Mouse (Mus musculus) kidney, adult 2 months (tissue): ENCODE measurements at regions not wholly inside any gene's neighbourhood (a gene's known extent, or its start where the extent isn't known, plus 50 kb on each side); places are given as distances from the start of the nearest gene placed in this dataset.
A peak's percentile ranks its signal among the peaks of the same experiment; 100 is the strongest.

ENCODE experiments used
- DNase-seq: peaks from one replicate; pipeline ENCODE4 v3.0.0; 2021
- H3K27ac ChIP-seq: fragments of 200-500 bp; 2 replicates; pipeline ENCODE4 v1.5.1; 2012; ENCODE audit warnings: low read depth, low read length, control low read depth, inconsistent platforms; ENCODE audit not compliant: insufficient read depth
- H3K27me3 ChIP-seq: fragments of 200-500 bp; replicated peaks from 2 replicates; pipeline ENCODE4 v1.6.1; 2012; ENCODE audit warnings: mild to moderate bottlenecking, moderate library complexity, low read length, inconsistent platforms; ENCODE audit not compliant: control insufficient read depth, insufficient read depth
- H3K36me3 ChIP-seq: fragments of 200-500 bp; 2 replicates; pipeline ENCODE4 v1.6.1; 2012; ENCODE audit warnings: mild to moderate bottlenecking, moderate library complexity, low read length, inconsistent platforms; ENCODE audit not compliant: control insufficient read depth, insufficient read depth
- H3K4me1 ChIP-seq: fragments of 200-500 bp; 2 replicates; pipeline ENCODE4 v1.6.1; 2011; ENCODE audit warnings: low read length; ENCODE audit not compliant: control insufficient read depth, insufficient read depth
- H3K4me3 ChIP-seq: fragments of 200-500 bp; 2 replicates; pipeline ENCODE4 v1.5.1; 2011; ENCODE audit warnings: mild to moderate bottlenecking, low read depth, low read length, control low read depth; ENCODE audit not compliant: insufficient read depth
- CTCF ChIP-seq: fragments of 200-500 bp; conservative IDR thresholded peaks from 2 replicates; pipeline ENCODE4 v1.5.1; 2011; ENCODE audit warnings: low read depth, mild to moderate bottlenecking, control low read depth, low read length, moderate library complexity, mixed read lengths; ENCODE audit not compliant: insufficient read depth, insufficient read length
- POLR2A ChIP-seq: fragments of 200-500 bp; IDR thresholded peaks from one replicate; pipeline ENCODE4 v1.6.1; 2011; ENCODE audit warnings: low read depth, low read length, control low read depth
- WGBS: fragments of 180-500 bp; shearing (Covaris S2); methylation state at CpG from one replicate; pipeline ENCODE4 v1.1.7; 2018; 5-methylcytosine and 5-hydroxymethylcytosine counted together

DNA sequence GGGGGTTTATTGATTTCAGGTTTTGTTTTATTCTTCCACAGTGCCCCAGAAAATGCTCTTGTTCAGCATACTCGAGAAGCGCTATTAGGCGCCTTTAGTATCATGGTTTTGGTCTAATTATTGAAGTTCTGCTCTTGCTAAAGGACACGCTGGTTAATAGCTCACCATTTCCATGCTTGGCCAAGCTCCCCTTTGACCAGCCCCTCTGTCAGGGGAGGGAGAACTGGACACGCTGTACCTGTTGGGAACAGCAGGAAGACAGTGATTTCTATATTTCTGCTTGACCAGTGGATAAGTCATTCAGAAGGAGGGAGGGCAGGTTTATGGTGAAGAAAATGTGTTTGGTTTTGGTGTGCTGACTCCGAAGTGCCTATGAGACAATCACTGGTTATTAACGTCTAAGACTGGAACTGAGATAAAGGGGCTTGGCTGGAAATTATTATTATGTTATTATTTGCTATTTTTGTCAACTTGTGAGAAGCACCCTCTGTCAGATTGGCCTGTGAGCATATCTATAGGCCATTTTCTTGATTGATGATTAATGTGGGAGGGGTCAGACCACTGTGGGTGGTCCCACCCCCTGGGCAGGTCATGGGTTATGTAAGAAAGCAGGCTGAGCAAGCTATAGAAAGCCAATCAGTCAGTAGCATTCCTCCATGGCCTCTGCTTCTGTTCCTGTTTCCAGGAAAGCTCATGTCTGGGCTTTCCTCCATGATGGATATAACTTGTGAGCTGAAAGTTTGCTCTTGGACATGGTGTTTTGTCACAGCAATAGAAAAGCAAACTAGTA is 51.2 kb upstream of the Tanc2 start:
- Histone ChIP-seq H3K27ac (peak overlapping the region; percentile 94), H3K27me3 (no peaks in the 10 kb centered on the region), H3K4me3 (no peak overlapping the region), H3K4me1 (peaks cover 23% of the 10 kb centered on the region), H3K36me3 (no peaks in the 10 kb centered on the region)
- peak; percentile 94 for DNase-seq
- TF ChIP-seq CTCF (no peak), POLR2A (no peak)
- 37% methylated on average over 7 of the region's 7 CpGs for WGBS

DNA sequence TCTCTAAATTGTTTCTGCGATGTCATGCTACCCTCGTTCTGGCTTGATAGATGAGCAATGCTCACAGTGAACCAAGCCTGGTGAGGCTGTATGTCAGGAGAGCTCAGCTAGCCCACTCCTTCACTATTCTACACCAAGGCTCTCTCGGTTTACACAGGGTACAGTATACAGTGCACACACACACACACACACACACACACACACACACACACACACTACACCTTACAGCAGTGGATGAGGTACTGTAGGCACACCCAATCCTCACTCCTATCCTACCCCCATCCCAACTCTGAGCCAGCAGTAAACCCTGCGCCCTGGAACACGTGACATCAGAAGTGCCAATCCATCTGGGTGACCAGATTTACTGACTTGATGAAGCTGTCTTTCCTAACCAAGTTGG is 57.2 kb upstream of the Tanc2 start:
- H3K4me1 ChIP-seq = peaks cover 9% of the 10 kb centered on the region; the same call in 1 of the 2 replicates
- H3K27ac ChIP-seq = no peak overlapping the region
- no peak for DNase-seq
- WGBS = 84% methylated on average over 5 of the region's 5 CpGs
- TF ChIP-seq POLR2A (no peak), CTCF (no peak)
- H3K36me3 ChIP-seq = no peaks in the 10 kb centered on the region
- no peaks in the 10 kb centered on the region for H3K27me3 ChIP-seq
- H3K4me3 ChIP-seq = no peak overlapping the region

DNA sequence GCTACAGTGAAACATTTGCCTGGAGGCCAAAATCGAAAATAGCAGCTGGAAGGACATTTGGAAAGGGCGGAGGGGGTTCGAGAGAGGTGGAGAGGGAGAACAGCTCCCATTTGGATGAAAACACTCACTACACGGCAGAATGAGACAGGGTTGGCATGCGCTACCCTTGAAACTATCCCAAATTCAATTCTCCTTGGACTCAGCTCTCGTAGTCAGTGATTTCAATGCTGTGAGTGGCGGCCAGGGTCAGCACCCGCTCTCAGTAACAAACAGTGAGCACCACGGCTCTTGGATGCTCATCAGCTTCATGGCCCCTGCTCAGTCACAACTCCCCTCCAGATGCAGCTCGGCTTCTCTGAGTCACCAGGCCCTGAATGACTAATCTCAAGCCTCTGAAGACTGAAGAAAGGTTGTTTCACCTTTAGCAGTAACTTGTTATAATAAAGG is 59.1 kb upstream of the Tanc2 start:
- WGBS = 73% methylated on average over 10 of the region's 10 CpGs

DNA sequence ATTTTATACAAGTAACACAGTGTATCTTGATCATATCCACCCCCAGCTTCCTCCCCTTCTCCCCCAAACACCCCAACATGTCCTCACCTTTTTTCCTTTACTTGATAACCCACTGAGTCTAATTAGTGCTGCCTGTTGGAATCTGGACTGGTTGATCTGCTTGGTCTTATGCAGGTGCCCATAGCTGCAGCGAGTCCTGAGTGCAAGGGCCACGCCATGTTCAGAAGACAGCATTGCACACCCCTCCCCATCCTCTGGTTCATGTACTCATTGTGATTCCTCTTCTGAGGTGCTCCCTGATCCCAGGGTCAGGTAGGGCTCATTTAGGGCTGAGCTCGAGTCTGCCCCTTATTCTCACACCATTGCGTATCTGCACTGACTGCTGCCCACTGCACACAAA is 63.7 kb upstream of the Tanc2 start:
- no peaks in the 10 kb centered on the region for H3K27me3 ChIP-seq
- H3K27ac ChIP-seq = no peak overlapping the region
- H3K4me1 ChIP-seq = peaks cover 5% of the 10 kb centered on the region
- WGBS = 94% methylated on average over 4 of the region's 4 CpGs
- no peak for DNase-seq
- TF ChIP-seq CTCF (no peak), POLR2A (no peak)
- H3K4me3 ChIP-seq = no peak overlapping the region
- H3K36me3 ChIP-seq = no peaks in the 10 kb centered on the region

More for the DNA sequence above, 59.1 kb upstream of the Tanc2 start:
- H3K4me3 ChIP-seq = no peak overlapping the region
- TF ChIP-seq POLR2A (no peak), CTCF (no peak)
- DNase-seq = no peak
- no peak overlapping the region for H3K27ac ChIP-seq
- no peaks in the 10 kb centered on the region for H3K36me3 ChIP-seq
- H3K4me1 ChIP-seq = peaks cover 1% of the 10 kb centered on the region
- no peaks in the 10 kb centered on the region for H3K27me3 ChIP-seq

DNA sequence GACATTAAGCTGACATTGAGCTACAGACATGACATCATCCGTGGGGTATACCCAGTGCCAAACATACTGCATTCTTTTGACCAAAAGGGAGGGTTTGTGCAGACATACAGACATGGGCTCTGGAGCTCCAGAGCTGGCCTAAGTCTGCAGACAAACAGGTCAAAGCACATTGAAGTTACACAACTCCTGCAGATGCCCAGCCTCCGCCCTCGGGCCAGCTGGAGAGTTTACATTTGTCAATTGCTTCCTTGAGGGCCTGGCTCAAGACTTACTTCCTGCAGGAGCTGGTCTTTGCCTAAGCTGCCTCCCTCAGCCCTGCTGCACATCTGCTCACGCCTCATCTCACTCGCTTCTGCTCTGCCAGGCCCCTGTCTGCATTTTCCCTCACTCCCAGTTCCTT is 64.2 kb upstream of the Tanc2 start:
- Histone ChIP-seq H3K4me1 (peaks cover 5% of the 10 kb centered on the region), H3K36me3 (no peaks in the 10 kb centered on the region), H3K4me3 (no peak overlapping the region), H3K27ac (no peak overlapping the region), H3K27me3 (no peaks in the 10 kb centered on the region)
- TF ChIP-seq POLR2A (no peak), CTCF (no peak)
- DNase-seq = peak; percentile 77
- 45% methylated on average over 5 of the region's 5 CpGs for WGBS

DNA sequence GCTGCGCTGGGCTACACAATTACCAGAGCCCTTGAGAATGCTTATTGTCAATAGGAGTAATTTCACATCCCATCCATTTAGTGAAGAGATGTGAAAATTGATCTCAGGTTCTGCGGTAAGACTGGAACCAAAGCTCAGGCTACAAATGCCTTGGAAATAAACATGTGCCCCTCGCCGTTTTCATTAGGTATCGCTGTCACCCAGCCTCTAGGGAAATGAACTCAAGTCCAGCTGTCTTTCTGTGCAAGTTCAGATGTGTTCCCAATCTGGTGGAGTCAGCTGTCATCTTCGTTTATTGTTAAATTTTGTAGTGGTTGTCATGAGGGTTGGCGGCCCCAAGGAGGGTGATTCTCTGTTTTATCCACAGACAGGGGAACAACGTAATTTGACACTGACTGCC is 65.4 kb upstream of the Tanc2 start:
- no peak overlapping the region for H3K4me3 ChIP-seq
- peaks cover 5% of the 10 kb centered on the region for H3K4me1 ChIP-seq
- no peaks in the 10 kb centered on the region for H3K36me3 ChIP-seq
- no peak for TF ChIP-seq POLR2A
- TF ChIP-seq CTCF = no peak
- no peak overlapping the region for H3K27ac ChIP-seq
- no peaks in the 10 kb centered on the region for H3K27me3 ChIP-seq
- 76% methylated on average over 8 of the region's 8 CpGs for WGBS
- no peak for DNase-seq

DNA sequence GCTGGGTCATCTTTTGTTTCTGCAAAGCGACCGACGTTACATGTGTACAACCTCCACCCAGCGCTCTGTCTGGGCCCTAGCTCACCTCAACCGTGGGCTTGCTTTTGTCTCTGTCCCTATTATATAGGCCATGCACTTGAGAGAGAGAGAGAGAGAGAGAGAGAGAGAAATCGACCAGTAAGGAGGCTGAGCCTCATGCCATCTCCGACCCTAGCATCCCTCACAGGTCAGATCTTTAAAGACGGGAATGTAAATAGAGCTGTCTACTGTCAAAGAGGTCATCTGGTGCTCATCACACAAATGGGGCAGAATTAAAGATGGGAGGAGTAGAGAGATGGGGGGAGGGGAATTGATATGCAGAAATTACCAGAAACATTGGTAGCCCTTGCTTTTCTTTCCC is 66.0 kb upstream of the Tanc2 start:
- Histone ChIP-seq H3K4me3 (no peak overlapping the region), H3K4me1 (peaks cover 5% of the 10 kb centered on the region), H3K36me3 (no peaks in the 10 kb centered on the region), H3K27me3 (no peaks in the 10 kb centered on the region), H3K27ac (no peak overlapping the region)
- WGBS = 75% methylated on average over 8 of the region's 8 CpGs
- TF ChIP-seq POLR2A (no peak), CTCF (no peak)
- DNase-seq = no peak
